Mouse (Mus musculus) heart, postnatal 36 days (tissue): Measurements from ENCODE around the gene Helz2. TPM values are rescaled to one million over a fixed set of nuclear protein-coding genes. Genes with fewer than 3 reads are reported as not detected.

Source experiments
- DNase-seq, 2 experiments: peaks; one replicate each; pipeline ENCODE4 v3.0.0; 2021 to 2022
- intact Hi-C: fragments of 180-260 bp; cut with DNase I; formaldehyde crosslinking; loops from one replicate; pipeline ENCODE4 v1.15.1; 2025
- total RNA-seq, 2 experiments: library from RNA; stranded (reverse); gene quantifications; 2 replicates each; pipeline ENCODE4 v1.2.3; 2021

Gene Helz2
- total RNA-seq, 2 experiments from 2014 or later = 9.9 to 11.5 TPM

DNA sequence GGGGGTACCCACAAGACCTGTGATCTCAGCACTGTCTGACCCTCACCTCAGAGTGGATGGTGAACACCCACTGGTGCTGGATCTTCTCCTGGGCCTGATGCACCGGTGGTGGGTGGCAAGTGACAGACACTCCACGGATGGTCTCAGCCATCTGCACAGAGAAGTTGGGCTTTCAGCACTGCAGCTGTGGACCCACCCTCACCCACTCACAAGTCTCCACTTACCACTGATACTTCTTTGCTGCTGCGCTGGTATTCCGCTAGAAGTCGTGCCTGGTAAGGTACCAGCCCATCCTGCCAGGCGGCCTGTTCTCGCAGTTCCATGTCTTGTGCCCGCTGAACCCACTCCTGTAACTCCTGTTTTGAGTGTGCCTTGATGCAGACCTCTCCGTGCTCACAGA lies 2.6 kb downstream of the Helz2 start:
- intact Hi-C loops = no loop called here

DNA sequence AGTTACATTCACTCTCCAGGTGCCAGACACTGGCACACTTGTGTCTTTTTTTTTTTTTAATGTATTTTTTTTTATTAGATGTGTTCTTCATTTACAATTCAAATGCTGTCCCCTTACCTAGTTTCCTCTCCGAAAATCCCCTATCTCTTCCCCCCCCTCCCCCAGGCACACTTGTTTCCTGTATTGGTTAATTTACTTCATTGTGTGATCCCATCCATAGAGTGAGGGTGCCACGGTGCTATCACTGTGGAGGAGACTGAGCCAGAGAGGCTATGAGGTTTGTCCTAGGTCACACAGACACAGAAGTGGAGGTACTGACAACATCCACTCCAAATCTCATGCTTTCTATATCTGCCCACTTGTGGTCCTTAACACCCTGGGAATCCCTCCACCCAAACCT lies 3.0 kb downstream of the Helz2 start:
- intact Hi-C loops = no loop called here
- DNase-seq = no peak

More for the DNA sequence above, 2.6 kb downstream of the Helz2 start:
- DNase-seq = no peak

DNA sequence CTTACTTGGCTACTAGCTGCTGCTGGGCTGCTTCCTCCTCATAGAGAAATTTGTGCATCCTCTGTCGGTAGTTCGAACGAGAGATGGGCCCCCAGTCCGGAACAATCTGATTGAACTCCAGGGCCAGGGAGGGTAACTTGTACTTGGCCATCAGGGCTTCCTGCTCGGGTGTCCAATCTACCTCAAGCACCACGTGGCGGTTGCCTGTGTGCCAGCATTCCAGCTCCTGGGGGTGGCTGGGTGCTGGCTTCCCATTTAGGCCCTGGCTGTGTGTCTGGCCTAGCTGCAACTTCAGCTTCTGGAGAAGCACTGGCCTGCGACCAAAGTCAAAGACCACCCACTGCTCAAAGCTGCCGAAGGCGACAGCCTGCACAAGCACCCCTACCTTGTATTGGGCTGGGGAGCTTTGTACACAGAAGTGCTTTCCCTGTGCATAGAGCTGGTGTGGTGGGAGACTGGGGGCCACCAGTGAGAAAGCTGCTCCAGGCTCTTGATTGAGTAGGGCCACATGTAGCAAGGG lies 3.7 kb downstream of the Helz2 start:
- intact Hi-C loops = no loop called here
- no peak for DNase-seq

DNA sequence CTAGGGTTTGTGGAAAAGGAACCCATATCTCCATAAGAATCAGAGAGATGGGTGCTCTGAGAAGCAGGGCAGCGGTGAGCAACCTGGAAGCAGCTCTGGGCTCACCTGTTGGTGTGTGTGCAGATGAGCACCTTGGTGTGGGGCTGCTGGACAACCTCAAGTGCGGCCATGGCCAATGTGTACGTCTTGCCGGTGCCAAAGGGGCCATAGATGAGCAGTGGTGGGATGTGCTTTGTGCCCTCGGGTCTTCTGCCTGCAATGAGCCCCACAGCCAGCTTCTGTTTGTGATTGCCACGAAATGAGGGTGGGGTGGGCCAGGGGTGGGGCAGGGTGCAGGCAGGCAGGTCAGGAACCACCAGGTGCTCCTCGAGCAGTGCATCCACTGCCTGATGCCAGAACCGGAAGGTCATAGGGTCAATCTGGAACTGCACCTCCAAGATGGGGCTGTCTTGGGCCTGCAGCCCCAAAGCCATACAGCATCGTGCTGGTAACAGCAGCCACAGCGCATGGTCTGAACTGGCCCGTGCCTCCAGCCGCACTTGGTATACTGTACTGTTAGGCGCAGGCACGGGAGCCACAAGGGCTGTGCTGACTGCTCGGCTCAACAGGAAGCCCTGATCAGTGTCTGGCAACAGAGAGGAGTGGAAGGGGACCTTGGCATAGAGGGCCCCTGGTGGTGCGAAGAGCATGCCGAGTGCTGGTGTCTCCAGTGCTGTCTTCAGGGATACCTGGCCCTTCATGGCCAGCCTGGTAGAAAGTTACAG lies 4.4 kb downstream of the Helz2 start:
- intact Hi-C loops = no loop called here
- DNase-seq = no peak

DNA sequence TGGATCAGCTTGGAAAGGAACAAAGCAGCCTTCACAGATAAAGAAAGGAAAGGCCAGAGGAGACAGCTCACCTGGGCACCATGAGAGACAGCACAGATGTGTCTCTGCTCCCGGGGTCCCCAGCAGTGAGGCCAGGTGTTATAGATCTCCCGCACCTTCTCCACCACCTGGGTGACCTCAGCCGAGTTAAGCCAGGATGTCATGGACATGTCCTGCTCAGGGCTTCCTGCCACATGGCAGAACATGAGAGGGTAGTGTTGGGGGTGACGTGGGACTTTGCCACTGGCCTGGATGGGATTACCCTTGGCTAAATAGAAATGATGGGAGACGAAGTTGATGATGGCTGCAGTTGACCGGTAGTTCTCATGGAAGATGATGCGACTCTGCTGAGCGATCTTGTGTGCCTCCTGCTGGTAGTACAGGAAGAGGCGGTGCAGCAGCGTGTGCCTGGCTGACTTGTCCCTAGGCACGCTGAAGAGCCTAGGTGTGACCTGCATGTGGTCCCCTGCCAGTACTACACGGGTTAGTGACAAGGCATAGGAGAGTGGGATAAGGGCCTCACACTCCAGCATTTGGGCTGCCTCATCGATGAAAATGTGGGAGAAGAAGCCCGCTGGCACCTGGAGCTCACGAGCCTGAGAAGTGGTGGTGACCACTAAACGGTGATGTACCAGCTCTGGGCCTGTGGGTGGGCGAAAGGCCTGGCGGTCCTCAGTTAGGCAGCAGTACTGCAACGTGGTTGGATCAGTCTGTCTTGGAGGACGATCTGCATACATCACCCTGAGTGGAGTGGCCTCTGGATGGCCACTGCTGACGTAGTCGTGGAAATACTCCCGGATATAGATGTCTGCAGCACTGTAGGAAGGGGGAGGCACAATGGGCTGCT lies 5.9 kb downstream of the Helz2 start:
- intact Hi-C loops = no loop called here
- DNase-seq = no peak

DNA sequence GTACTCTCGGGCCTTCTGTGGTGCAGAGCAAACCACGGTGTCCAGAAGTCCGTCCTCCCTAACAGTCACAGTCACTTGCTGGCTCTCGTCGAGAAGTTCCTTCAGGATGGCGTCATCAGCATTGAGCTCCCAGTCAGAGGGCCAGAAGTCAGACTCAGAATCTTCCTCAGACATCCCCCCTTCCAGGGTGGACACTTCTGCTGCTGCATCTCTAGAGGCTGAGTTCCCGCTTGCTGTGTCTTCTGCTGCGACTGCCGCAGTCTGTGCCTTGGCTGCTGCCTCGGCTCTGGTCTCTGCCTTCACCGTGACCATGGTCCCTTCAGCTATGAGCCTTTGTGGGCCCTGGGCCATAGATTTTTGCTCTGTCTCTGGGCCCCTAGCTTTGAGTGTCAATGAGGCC lies 7.1 kb downstream of the Helz2 start:
- intact Hi-C loops = no loop called here
- DNase-seq = no peak

DNA sequence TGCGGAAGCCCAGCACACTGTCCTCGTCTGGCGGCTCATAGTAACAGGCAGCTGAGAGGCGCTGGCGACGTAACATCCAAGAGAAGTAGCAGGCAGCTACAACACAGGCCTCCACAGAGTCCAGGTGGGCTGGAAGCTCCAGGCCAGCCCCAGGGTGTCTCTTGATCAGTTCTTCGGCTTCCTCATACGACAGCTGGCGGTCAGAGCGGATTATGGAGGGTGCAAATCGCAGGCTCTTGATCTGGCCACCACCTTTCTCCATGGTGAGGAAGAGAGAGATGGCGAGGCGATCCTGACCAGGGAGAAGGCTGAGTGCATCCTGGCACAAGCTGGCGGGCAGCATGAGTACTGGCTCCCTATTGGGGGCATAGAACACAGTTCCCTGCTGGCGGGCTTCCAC lies 8.4 kb downstream of the Helz2 start:
- intact Hi-C loops = no loop called here
- DNase-seq = no peak

DNA sequence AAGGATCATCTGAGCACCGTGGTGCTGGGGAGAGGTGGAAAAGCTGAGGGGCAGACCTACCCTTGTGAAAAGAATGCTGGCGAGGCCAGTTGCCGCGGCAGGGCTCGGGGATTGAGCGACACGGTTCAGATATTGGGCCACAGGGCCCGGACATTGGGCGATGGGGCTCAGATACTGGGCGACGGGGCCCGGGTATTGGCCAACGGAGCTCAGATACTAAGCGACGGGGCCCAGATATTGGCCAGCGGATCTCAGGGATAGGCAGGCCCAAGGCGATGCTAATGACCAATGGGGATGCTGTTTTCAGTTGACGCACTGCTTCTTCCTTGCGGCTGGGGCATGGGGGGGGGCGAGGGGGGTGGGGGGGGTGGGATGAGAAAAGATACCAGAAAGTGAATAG lies 10.7 kb downstream of the Helz2 start:
- no peak for DNase-seq
- intact Hi-C loops = no loop called here

DNA sequence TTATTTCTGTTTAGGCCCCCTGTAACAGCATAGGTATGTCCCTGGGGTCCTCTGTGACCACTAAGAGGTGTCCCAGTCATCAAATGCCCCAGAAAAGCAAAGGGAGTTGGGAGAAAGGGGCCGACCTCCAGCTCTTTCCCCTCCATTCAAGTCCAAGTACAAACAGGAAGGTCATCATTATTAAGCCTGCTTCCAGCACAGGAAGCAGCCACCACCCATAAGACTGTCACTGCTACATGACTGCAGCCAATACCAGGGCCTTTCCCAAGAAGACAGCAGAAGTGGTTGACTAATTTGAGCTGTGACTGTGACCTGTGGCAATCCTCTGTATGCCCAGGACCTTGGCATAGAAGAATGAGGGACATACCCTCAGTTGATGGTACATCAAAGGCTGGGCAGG lies 13.5 kb downstream of the Helz2 start:
- intact Hi-C loops = no loop called here
- no peak for DNase-seq

DNA sequence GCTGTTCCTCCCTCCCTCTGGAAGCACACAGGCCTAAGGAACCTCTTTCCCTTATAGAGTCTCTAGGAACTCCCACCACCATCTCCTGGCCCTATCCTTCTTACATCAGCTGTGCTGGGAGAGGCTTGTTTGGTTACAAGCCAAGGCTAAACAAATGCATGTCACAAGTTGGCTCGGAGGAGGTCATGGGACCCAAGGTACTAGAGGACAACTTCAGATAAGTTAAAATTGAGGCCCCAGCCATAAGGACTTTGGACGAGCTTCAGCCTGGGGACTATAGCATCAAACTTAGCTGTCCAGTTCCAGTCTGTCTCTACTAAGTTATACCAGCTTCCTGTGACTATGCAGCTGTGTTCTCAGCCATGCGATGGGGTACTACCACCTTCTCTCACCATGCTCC lies 14.7 kb downstream of the Helz2 start:
- DNase-seq = no peak
- intact Hi-C loops = no loop called here

DNA sequence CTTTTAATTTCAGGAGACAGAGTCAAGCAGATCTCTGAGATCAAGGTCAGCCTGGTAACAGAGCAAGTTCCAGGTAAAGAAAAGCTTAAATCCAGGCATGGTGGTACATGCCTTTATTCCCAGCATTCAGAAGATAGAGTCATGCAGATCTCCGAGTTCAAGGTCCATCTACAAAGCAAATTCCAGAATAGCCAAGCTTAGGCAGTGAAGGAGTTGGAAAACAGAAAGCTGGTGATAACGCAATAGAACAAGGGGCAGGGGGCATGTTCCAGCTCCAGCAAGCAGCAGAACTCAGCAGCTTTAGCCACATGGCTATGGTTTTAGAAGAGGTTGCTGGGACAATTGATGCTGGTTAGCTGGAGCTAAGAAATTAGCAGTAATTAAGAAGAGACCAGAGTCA lies 16.8 kb downstream of the Helz2 start:
- intact Hi-C loops = no loop called here
- no peak for DNase-seq

DNA sequence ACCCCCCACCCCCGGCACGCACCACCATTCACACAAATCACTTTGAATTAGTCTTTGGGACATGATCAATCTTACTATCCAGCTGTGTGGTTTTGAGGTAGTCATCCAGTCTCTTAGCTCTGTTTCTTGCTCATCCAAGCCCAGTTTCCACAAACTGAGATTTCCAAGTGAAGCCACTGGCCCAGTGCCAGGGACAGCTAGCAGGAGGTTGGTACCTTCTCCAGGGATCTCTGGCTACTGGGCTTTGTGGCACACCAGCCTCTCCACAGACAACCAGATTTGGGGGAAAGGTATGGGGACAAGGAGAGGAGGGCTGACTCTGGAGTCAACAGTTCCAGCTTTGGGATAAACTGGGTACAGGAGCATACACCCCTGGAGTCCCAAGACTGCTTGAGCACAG lies 21.5 kb downstream of the Helz2 start:
- intact Hi-C loops = no loop called here

DNA sequence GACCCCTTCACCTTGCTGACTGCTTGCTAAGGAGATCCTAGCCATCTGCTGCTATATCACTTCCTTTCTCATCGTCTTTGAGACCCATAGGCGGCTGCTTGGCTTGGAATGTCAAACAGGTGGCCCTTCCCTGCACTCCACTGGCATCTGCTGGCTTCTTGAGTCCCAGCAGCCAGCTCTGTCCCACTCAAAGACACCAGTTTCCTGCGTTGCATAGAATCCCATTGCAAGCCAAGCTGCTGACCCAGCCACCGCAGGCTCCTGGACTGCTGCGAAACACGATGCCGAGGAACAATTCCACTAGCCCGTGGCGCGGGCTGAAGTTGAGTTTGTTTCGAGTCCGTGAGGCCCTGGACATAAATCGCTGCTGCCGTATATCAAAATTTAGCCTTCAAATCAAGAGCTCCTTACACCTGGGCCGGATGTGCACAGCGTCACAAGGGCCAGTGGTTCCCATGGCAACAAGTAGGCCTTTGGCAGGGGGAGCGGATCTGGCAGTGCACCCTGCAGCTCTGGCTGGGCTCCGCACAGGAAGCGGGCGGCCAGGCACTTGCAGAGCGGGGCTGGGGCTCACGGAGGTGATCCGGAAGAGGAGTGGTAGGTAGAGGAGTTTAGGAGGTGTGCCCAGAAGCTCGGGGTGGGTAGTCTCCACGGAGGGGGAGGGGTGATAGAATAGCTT lies 22.1 kb downstream of the Helz2 start, which contains the start of gene Fndc11:
Gene Fndc11 (plus strand): TSS at position 476 of the 679 bp plus-strand sequence.
- peak; percentile 73 to 75 for DNase-seq
- intact Hi-C loops = loop anchor here (2.0 kb wide), 1 partner anchor 31 kb away; no protein-coding TSS in a partner anchor

More for the DNA sequence above, 21.5 kb downstream of the Helz2 start:
- no peak for DNase-seq

DNA sequence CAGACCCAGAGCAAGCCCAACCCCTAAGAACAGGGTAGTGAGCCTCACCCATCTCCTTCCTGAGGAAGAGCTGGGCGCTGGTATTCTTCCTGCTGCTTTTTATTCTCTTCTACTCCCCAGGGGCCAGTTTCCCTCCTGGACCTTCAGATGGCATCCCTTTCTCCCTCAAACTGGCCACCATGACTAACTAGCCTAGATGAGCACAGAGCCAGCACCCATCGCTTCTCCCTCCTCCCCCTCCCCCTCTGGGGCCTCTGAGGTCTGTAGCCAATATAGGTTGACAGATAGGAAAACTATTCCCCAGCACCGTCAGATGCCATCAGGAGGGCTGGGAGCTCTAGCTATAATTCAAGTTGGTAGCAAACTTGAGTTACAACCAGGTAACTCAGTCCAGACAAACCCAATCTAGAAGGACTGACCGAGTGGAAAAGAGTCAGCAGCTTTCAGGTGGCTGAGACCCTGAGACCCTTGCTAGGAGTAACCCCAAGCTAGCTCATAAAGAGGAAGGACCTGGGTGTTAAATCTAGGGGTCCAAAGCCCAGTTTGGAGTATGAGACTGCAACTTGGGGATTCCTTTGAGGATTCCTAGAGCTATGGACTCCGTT lies 22.8 kb downstream of the Helz2 start:
- DNase-seq = no peak
- intact Hi-C loops = loop anchor here (2.0 kb wide), 1 partner anchor 30 kb away; no protein-coding TSS in a partner anchor

DNA sequence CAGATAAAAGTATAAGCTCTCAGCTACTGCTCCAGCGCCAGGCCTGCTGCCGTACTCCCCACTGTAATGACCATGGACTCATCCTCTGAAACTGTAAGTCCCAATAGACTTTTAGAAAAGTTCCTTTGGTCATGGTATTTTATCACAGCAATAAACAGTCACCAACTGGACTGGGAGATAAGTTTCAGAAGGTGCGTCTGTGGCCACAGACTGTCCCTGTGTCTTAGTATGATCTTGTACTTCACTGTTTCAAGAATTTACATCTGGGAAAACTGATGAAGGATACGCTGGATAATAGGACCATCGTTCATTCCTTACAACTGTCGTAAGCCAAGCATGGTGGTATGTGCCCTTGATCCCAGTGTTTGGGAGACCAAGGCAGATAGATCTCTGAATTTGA lies 25.8 kb downstream of the Helz2 start:
- intact Hi-C loops = no loop called here
- no peak for DNase-seq

DNA sequence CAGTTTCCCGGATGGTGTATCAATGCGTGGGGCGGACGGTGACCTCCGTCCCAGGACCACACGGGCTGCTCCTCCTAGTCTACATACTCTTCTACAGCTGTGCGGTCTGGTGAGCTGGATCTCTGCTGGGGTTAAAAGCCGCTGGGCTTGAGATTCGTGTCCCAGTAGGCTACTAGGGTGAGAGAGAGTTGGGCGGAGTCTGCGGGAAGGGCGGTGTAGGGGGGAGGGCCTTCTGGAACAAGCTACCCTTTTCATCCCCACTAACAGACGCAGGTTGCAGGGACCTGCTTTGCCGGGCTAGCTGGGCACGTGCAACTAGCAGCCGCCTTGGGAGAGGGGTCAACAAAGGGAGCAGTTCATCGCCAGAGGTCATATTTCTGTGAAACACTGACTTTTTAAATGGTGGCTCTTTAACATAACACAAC lies 28.8 kb downstream of the Helz2 start, which contains the start of gene Srms:
Gene Srms (minus strand): TSS at position 165 of the 425 bp plus-strand sequence.
- intact Hi-C loops = no loop called here
- DNase-seq = peak; percentile 37 to 46

DNA sequence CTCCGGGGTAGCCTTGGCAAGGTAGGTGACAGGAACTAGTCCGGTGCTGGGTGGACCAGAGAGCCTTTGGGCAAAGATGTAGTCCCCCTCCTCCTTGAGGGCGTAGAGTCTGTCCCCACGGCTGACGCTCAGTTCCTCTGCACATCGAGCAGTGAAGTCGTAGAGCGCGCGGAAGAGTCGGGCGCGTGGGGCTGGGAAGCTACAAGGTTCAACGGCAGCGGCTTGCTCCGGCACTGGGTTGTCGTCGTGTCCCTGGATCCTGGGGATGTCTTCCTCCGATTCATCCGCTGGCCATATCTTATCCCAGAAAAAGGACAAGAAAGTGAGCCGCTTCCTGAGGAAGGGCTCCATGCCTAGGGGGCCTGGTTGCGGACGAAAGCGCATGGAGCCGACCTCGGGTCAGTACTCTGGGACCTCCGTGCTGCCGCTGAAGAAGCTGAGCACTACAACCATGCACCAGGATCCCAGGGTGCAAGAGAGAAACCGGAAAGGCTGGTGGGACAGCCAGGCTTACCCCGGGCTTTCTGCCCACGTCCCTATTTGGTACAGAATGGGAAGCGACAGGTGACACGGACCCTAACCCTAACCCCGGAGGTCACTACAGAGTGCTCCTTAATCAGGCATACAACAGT lies 29.3 kb downstream of the Helz2 start:
- intact Hi-C loops = no loop called here
- DNase-seq = no peak

DNA sequence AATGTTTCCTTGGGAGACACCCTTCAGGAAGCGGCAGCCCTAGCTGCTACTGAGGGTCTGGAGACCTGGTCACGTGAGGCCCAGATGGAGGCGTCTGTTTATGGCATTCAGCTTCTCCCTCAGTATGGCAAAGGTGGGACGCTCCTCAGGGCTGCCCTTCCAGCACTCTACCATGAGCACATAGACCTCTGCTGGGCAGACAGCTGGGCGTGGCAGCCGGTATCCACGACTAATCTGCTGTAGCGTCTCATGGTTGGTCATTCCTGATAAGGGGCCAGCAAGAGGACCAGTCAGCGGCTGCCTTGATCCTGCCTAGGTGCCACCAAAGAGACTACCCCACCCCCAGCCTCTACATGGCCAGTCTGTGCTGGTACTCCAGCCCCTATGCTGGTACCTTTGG lies 35.7 kb downstream of the Helz2 start:
- no peak for DNase-seq
- intact Hi-C loops = no loop called here

DNA sequence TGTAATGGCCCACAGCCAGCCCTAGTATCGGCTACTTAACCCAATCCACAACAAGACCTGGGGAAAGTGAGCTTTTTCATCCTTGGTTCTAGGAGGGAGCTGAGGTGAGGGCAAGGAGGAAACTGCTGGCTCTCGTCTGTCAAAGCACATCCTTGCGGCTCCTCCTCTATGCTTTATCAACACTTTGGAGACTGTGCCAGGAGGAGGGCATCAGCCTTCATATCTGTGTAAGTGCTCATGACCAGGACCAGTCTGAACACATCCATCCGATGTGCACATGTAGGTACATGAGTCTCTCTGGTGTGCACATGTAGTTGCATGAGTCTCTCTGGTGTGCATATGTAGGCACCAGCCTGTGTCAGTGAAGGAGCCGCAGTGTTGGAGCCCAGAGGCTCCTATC lies 36.1 kb downstream of the Helz2 start:
- no peak for DNase-seq
- intact Hi-C loops = no loop called here

DNA sequence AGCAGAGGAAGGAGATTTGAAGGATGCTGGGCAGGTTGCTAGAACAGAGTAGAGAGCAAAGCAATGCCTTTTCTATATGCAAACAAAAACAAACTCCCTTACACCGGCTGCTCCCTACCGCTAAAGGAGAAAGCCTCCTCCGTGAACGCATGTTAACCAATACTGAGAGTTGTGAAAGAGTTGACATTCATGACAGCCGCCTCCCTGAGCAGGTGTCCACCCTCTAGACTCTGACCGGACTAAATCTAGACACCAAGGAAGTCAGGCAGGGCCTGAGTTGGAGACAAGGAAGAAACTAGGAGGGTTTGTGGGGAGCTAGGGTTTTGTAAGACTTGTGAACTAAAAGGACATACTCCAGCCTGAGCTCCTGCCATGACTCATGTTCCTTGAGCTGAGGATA lies 38.9 kb downstream of the Helz2 start:
- no peak for DNase-seq
- intact Hi-C loops = no loop called here
